Mouse (Mus musculus) olfactory bulb, adult 2 months (tissue): ENCODE results near the gene Krt79.

ENCODE experiments used
- CTCF ChIP-seq: fragments of 200-500 bp; IDR thresholded peaks from 2 replicates; pipeline ENCODE4 v1.5.1; 2012; ENCODE audit warnings: low read depth, mild to moderate bottlenecking, low read length, moderate library complexity; ENCODE audit not compliant: insufficient read depth
- POLR2A ChIP-seq: fragments of 200-500 bp; IDR thresholded peaks from 2 replicates; pipeline ENCODE4 v1.6.1; 2012; ENCODE audit warnings: mild to moderate bottlenecking, low read depth, low read length, moderate library complexity; ENCODE audit not compliant: insufficient read depth

DNA sequence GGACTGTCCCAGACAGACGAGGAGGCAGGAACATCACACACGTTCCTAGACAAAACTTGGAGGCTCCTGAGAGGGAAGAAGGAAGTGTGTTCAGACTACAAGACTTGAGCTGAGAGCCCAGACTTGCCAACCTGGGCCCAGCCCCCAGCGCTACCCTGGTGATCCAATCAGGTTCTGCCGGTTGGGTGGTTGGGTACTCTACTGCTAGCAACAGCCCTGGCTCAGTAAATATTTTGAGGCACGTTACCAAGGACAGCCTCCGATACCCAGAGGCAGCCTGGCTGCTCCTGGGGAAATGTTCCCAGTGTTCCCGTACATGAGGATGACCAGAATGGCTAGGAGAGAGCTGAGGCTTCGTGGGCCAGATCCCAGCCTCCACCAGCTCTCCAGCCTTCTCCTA, 26.7 kb upstream of the Krt79 start:
- TF ChIP-seq POLR2A, result no peak
- no peak for TF ChIP-seq CTCF
